Mouse (Mus musculus) regulatory T cell (primary cell): ENCODE measurements around the gene Tm6sf2.

Experiments
- in situ Hi-C: fragments of 300-600 bp; cut with MboI, MseI; formaldehyde crosslinking; loops from one replicate; pipeline ENCODE4 v1.15.1; 2025; ENCODE audit warnings: high pct_unique_total_duplicates

The Tm6sf2 gene

DNA sequence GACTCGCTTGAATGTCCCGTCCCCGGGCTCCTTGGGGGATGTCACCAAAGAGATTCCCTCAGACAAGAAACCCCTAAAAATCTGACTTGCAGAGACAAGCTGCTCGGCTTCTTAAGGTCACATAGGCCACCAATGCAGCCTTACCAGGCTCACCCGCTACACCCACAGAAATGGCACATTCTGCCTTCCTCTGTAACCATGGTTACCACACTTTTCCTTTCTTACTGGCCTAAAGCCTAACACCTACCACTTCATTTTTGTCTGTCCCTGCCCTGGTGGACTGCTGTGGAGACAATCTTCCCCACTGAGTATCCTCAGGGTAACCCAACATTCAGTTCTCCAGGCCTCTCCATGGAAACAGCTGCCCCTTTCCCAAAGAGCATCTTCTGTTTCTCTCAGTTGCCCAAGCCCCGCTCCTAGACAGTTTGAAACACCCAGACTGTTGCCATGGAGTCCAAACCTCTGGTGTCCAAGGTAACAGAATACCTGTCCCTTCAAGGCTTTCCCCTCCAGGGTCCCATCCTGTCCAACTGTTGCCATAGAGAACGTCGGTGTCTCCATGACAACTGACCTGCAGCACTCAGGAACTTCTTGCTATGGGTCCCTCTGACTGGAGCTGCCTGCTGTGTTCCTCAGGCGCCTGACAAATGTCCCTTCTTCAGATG lies 16.7 kb downstream of the Tm6sf2 start:
- in situ Hi-C loops, result no loop called here

DNA sequence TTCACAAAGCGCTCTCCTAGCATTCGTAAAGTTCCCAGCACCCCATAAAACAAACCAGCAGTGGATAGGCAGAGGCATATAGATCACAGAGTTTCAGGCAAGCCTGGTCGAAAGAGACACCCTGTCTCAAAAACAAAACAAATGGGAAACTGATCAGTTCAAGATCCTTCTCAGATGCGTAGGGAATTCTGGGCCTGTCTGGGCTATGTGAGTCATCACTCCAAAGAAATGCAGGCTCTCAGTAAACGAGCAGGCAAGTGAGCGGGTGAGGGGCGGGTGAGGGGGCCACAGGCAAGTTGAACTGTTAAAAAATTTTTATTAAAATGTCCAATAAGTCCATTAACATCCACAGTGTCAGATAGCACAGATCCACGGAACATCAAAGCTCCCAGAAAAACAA lies 20.1 kb downstream of the Tm6sf2 start:
- in situ Hi-C loops, result no loop called here

DNA sequence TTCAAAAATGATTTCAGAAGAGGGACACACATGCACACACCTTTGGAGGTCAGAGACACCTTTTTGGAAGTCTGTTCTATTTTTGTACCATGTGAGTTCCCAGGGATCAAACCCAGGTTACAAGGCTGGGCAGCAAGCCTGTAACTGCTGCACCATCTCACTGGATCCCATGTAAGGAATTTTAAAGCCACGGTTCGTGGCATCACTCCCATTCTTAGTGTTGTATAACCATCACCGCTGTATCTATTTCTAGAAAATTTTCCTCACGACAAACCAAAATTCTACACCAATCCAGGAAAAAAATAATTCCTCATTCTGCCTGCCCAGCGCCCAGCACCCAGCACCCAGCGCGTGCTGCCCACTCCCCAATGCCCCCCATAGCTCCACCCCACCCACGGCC lies 26.6 kb downstream of the Tm6sf2 start:
- in situ Hi-C loops, result no loop called here

DNA sequence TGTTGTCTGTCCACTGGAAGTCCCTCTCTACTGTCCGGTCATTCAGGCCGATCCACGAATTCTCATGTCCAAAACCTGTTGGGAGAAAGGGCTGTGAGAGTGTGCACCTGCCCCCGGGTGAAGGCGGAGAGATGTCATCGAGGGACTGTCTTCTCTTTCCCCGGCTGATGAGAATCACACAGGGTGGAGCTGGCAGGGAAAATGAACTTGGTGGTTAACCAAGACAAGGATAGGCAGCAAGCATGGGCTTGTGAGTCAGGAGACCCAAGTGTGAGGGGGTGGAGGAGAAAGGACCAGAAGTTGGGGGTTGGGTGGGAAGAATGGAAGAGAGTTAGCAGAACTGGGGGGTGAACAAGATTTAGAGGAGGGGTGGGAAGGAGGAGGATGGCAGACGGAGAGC lies 27.5 kb downstream of the Tm6sf2 start:
- in situ Hi-C loops, result no loop called here

DNA sequence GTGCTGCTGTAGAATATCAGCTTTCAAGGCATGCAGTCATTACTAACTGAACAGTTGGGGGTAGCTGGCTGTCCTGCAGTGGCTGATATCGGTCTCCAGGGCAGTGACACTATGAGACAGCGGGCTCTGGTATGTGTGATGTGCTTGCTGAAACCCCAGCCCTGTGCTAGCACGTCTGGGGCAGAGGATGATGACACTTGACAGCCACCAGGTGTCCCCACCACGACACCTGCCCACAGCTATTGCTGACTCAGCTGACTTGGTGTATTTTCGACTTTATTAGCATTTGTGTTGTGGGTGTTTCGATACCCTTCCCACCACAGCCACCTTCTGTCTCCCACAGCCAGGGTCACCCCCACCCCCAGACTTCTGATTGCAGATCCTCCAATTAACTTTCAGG lies 31.8 kb downstream of the Tm6sf2 start:
- in situ Hi-C loops, result no loop called here

DNA sequence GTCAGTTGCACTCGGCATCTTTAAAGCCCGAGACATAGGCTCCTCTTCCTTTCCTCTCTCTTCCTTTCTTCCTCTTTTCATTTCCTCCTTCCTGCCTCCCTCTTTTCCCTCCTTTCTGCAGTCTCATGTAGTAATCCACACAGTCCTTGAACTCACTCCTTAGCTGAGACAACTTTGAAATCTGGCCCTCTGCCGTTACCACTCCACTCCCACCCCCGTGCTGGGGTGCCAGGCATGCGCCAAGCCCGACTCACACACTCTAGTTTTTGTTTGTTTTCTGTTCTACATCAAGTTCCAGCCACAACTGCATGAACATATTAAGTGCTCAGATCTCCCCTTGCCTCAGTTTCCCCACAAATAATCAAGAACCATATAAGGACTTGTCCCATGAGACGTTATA lies 32.2 kb downstream of the Tm6sf2 start:
- in situ Hi-C loops, result no loop called here

DNA sequence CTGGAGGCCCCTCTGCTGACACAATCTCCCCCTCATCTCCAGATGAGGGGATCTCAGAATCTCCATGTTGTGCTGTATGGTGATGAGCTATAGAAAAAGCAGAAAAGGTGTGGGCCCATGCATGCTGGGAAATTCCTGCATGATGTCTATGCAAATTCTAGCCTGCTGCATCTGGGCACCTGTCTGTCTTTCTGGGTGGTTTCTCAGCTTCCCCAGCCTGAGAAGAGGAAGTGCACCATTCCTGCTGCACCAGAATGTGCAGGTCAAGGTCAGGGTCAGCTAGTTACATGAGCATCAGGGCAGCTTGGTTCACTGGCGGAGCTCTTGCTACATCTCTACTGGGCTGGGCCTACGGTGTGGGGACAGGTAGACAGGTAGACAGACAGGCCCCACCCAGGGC lies 37.7 kb downstream of the Tm6sf2 start:
- in situ Hi-C loops, result no loop called here

DNA sequence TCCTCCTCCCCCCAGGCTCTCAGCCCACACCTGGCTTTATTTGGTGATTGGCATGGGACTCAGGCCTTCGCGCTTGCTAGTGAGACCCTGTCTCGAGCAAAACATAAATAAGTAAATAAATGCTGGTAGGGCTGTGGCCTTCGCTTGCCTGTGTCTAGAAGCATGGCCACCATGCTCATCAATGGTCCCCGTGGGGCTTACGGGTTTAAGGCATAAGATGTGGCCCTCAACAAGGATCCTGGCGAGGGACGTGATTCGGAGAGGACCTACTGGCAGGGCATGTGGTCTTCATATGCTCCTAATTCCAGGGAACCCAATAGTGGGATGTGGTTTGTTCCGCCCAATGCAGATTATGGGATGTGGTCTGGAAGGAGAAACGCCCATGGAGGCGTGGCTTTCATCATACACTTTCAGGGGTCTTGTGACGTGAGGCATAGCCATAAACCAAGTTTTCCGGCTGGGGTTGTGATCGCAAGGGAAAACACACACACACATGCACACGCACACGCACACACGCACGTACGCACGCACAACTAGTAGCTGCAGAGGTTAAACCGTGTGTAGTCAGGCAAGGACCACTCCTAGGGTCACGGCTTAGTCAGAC lies 38.6 kb downstream of the Tm6sf2 start:
- in situ Hi-C loops, result no loop called here

DNA sequence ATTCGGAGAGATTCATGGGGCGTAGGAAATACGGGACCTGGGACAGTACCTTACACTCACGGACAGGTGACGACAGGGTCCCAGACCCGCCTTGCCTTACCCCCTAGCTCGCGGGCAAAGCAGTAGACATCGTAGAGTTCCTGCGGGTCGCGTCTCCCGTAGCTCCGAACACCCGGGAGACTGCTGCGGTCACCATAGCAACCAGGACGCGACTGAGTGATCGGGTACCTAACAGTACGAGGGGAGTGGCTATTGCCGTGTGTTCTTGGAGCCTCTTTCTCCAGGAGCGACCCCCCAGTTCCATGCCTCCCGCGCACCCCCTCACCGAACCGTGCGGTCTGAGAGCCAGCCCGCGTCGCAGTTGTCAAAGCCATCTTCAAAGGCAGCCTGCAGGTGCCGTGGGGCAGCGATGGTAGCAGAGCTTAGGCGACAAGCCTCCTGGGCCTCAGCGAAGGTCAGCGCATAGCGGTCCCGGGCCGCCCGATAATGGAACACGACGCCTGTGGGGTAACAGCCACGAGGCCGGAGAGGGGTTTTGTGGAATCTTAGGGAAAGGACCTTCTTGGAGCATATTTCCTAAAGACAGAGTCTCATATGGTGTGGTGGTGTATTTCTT lies 39.8 kb downstream of the Tm6sf2 start:
- in situ Hi-C loops, result no loop called here

DNA sequence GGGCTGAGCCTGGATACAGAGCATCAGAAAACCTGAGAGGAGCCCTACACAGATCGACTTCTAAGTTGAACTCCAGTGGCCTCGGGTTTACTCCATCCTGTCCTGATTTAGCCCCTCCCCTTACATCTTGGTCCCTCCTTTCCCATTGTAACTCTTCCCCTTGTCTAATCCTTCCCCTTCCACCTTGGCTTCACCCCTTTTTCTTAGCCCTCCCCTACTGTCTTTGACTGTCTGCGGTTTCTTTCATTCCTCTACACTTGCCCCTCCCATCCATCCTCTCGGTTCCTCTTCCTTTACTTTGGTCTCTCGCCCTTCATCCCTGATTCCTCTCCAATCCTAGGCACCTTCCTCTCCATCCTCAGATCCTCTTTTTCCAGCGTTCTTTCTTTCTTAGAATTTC lies 41.8 kb downstream of the Tm6sf2 start:
- in situ Hi-C loops, result no loop called here

DNA sequence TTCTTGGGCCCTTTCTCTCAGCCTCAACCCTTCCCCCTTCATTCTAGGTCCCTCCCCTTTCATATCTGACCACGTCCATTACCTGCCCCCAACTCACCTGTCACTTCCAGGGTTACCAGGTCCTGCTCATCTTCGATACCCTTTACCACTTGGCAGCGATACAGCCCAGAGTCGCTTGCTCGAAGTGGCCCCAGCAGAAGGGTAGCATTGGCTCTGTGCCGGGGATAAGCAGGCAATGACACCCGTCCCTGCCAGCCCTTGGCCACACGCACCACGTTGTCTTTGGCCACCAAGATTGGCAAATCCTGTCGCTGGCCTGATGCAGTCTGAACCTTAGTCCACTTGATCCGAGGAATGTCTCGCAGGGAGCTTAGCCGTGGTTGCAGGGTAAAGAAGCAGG lies 42.2 kb downstream of the Tm6sf2 start:
- in situ Hi-C loops, result no loop called here

DNA sequence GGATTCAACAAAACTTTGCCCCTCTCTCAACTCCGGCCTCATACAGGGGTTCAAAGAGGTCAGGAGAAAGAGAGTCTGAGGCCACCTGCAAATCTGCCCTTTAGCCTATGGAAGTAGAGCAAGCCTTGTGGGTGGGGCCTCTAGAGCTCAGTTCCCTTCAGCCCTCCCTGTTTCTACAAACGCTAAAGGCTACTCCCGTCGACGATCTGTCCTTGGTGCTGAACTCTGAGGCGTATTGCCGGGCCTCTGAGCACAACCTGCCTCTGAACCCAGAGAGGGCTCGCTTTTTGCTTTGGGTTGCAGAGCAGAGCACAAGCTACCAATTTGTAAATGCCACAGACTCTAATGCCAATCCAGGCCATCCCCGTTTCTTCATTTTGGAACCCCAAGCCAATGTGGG lies 44.9 kb downstream of the Tm6sf2 start:
- in situ Hi-C loops, result no loop called here

DNA sequence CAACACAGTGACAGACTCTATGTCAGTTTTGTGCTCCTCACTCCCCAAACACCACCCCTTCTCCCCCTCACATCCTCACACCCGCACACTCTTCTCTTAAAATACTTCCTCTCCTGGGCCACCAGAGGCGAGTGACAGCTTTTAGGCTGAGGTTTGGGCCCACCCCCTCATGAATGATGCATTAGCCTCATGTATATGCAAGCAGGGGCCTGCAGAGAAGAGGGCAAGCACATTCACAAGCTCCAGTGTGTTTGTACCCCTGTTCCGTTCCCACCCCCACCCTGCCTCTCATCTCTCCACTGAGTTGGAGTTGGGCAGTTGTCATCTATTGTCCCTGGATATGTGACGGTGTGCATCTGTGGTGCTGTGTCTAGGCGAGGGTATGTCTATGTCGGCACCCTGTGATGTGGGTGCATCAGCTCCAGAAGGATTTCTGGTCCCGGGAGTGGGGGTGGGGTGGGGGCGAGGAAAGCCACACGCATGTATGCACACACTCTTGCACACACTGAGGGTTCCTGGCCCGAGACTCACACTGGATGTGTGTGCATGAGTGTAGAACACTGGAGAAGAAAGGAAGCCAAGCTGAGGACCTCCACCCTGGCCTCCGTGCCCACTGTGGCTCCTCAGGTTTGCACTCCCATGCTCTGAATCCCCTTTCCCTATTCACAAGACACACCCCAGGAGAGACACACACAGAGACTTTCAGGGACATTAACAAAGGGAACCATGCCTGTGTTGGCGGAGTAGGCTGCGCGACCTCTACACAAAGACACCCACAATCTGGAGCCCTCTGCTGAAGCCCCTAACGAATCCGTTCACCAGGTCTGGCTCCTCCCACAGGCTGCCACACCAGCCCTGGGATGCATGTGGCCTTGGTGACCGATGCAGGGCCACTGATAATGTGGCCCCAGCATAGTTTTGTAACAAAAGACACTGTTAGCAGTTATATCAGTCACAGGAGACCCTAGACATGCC lies 46.3 kb downstream of the Tm6sf2 start:
- in situ Hi-C loops, result no loop called here

DNA sequence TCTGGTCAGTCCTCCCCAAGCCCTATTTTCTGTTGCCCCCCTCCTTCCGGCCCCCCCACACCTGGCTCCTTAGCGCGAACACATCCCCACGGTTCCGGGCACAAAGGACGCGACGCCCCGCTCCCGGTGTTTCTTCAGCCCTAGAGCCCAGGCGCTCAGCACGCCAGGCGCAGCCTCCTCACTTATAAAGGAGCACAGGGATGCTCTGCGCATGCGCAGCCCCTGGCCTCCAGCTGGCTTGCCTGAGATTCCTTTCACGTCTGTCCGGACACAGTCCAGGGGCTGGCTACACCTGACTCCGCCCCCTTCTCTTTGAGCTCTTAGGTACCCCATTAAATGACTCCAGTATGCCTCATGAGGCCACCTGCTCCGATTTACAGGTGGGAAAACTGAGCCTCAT lies 47.9 kb downstream of the Tm6sf2 start, which contains the start of gene Ncan:
Ncan (minus strand) TSS at position 207 of the 400 bp plus-strand sequence.
- in situ Hi-C loops, result no loop called here

DNA sequence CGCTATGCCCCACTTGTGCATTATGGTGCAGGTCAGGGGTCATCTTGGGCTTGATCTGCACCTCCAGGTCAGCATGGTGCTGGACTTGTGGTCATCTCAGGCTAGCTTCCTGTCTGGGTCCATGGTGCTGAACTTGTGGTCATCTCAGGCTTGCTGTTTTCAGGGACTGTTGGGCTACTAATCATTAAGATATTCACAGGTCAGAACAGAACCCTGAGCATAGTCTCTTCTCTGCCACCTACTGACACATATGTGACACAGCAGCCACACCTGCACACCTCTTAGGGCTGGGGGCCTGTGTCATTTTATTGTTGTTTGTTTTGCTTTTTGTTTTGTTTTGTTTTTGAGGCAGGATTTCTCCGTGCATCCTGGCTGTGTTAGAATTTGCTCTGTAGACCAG lies 50.1 kb downstream of the Tm6sf2 start:
- in situ Hi-C loops, result no loop called here

DNA sequence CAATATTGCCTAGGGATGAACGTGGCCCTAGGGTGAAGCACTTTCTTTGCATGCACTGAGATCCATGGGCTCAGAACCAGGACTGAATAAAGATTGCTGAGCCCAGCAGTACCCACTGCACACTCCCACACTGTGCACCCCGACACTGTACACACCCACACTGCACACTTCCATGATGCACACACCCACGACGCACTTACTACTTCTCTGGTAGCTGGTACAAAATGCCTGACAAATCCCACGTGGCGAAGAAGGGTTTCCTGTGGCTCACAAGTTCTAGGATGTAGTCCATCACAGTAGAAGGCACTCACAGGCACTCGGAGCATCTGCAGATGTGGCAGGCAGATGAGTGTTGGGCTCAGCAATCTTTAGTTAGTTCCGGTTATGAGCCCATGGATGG lies 52.3 kb downstream of the Tm6sf2 start:
- in situ Hi-C loops, result no loop called here

DNA sequence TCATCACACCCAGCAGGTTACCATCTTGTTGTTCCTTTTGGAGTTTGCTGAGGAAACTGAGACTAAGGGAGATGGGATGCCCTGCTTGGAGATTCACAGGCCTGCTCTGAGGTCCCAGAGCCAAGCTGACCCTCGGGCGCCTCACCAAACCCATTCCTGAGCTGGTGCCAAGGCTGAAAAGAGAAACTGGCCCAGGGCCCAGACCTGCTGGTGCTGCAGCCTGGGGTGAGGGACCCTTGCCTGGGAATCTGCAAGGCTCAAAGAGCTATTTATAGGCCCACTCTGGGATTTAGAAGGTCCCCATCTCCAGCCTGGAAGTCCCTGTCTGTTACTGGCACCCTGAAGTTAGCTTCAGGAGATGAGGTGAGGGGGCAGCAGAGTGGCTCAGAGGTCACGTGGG lies 55.7 kb downstream of the Tm6sf2 start:
- in situ Hi-C loops, result no loop called here

DNA sequence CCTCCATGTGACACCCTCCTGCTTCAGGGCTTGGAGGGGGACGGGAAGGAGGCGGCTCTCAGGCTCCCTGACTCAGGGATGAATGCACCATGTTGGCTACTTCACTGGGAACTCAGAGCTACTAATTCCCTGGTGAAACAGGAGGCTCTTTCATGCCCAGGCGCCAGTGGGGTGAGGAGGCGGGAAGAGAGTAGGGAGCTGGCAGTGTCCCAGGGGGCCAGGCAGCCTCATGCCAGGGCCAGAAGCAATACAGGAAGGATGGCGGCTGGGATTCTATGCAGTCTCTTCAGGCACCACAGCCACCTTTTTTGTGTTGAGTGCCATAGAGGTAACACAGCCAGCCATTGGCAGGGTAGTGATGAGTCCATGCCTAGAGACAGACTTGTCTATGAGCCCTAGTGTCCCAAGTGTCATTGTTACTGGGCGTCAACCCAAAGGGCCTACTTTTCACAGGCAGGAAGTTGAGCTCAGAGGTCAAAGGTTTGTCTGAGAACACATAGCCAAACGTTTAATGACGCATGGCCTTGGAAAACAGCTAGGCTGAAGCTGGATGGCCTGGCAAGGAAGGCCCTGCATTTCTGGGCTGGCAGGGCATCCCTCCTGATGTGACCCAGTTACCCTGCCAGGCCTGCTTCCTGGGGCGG lies 56.7 kb downstream of the Tm6sf2 start:
- in situ Hi-C loops, result no loop called here
